Mouse (Mus musculus) mature B cell (primary cell): Measurements from ENCODE around the gene Cpeb4.
"Not testable (repeated sequence)": the region's sequence is repeated elsewhere in the genome, so short reads cannot be mapped to it uniquely, and the experiment has no call there.

Source experiments
- in situ Hi-C: fragments of 300-500 bp; cut with MboI; formaldehyde crosslinking; loops from 2 replicates; pipeline ENCODE4 v1.14.3; 2019

The Cpeb4 gene

GRCm38 (mm10) chr11:31974826-31975225 lies 102.8 kb downstream of the Cpeb4 start:
- in situ Hi-C loops: no loop called here

DNA sequence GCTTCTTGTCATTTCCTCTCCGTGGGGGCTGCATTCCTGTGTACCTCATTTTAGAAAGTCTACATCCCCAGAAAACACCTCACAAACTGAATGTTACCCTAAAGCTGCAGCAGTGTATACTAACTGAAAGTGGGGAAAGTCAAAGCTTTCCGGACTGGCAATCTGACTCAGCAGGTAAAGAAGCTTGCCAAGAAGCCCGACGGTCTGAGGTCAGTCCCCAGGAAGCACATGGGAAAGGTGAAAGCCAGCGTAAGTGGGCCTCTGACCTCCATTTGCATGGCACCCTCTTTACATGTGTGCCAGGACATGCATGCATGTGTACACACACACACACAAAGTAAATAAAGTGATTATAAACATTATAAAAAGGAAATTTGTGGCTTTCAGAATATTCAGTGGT lies 103.7 kb downstream of the Cpeb4 start:
- in situ Hi-C loops: no loop called here

- in situ Hi-C loops: no loop called here
These were observed 104.1 kb downstream of the Cpeb4 start for GRCm38 (mm10) chr11:31976137-31976536.

- in situ Hi-C loops: not testable (repeated sequence)
These were observed 108.1 kb downstream of the Cpeb4 start for GRCm38 (mm10) chr11:31980089-31980488.

GRCm38 (mm10) chr11:31981830-31982229 lies 109.8 kb downstream of the Cpeb4 start:
- in situ Hi-C loops: no loop called here

DNA sequence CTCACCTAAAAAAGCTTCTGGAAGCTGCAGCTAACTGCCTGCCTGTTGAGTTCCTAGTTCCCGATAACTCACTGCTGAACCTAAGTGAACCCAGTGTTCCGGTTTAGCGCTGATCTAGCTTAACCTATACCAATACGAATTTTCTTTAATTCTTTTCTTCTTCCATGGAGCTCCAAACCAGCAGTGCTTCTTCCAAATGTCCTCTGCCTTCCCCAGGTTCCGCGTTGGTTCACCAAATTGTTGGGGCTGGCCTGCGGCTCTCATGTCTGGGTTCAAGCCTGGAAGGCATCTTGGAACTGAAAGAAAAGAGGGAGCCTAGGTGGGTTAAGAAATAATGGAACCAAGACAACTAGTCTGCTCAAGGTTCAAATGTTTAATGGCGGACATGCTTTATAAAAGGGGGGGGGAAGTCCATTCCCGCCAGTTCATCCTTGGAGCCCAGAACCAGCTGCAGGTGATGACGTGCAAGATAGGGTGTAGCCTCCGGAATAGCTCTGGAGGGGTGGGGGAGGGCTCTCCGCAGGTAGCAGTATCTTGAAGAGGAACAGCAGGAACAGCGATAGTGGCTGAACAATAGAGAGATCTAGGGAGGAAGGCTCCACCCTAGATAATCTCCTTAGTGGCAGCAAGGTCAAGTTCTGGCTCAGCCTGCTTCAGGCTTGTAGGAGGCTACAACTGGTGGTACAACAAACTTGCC lies 110.4 kb downstream of the Cpeb4 start:
- in situ Hi-C loops: not testable (repeated sequence)

GRCm38 (mm10) chr11:31983249-31983648 lies 111.2 kb downstream of the Cpeb4 start:
- in situ Hi-C loops: no loop called here

GRCm38 (mm10) chr11:31984786-31985185 lies 112.8 kb downstream of the Cpeb4 start:
- in situ Hi-C loops: no loop called here
